Mouse (Mus musculus) frontal cortex, postnatal 14 days (tissue): ENCODE measurements at regions not wholly inside any gene's neighbourhood (a gene's known extent, or its start where the extent isn't known, plus 50 kb on each side); places are given as distances from the start of the nearest gene placed in this dataset.

Experiments used
- DNase-seq, 2 experiments: peaks; one replicate each; pipeline ENCODE4 v3.0.0; 2022; ENCODE audit warnings: low spot score in 2 of 2

DNA sequence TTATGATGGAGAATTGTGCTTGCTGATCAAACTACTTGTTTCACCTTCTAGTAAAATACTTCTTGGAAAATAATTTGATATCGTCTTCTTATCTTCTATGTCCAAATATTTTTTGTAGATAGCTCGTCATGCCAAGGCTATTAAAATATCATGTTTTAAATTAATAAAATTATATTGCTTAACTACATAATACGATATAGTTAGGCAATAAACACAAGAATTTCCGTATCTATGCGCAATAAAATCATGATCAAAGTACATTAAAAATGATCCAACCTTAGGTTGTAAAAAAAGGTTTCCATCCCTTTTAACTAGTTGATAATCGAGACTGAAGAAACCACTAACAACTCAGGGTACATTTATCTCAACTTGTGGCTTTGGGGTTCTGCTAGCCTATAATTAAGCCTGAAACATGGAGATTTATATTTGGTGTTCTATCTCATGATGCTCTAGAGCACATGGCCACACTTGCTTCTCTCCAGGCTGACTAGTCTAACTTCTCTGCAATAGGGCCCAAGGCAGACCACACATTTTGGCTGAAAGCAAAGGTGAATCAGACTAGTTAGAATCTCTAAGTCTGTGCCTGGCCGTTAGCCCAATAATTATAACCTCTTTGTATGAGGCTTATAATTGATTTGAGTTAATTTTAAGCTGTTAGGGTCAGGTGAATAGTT lies 314.5 kb downstream of the Plod2 start:
- DNase-seq: no peak

DNA sequence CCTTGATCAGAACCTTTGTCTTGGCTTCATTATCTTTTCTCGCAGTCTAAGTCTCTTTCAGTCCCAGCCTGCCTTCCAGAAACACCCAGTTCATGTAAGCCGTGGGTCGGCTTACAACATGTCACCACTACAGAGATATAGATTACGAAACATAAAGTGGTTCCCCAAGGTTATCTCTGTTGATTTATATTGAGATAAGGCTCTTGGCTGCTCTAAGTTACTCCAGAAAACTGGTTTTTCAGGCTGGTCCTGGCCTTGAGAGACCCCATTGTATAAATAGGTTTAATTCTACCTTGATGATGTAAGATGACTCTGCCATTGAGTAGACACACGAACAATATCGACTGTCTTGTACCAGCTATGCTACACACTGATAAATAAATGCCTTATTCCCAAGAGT lies 323.8 kb downstream of the Plod2 start:
- DNase-seq: no peak

DNA sequence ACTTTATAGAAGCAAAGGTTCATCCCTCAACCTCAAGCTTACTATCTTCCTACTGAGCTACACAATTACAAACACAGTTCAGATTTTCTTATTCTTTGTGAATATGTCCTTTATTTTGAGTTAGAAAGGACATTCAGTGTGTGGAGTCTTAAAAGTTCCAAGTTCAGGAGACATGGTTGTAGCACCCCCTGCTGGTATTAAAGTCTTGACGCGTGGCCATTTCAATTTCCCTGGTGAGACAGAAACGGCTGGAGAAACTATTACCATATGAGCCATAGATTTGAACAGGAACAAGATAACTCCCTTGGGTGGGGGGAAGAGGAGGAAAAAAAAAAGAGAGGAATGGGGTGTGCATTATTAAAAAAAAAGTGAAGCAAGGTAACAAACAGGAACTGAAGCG lies 336.6 kb downstream of the Plod2 start:
- peak; percentile 10 to 35 for DNase-seq

DNA sequence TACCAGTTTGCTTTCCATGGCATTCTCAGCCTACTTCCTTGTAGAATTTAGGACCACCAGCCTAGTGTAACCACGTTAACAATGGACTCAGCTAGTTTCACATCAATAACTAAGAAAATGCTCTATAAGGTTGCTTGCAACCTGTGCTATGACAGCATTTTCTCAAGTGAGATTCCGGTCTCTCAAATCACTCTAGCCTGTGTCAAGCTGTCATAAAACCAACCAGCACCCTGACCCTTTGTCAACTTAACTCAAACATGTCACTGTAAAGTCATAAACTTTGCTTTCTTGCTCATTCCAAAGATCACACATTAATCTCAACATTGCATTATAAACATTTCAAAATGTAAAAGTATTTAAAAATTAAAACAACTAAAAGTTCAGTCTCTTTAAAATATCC lies 337.8 kb downstream of the Plod2 start:
- no peak for DNase-seq

DNA sequence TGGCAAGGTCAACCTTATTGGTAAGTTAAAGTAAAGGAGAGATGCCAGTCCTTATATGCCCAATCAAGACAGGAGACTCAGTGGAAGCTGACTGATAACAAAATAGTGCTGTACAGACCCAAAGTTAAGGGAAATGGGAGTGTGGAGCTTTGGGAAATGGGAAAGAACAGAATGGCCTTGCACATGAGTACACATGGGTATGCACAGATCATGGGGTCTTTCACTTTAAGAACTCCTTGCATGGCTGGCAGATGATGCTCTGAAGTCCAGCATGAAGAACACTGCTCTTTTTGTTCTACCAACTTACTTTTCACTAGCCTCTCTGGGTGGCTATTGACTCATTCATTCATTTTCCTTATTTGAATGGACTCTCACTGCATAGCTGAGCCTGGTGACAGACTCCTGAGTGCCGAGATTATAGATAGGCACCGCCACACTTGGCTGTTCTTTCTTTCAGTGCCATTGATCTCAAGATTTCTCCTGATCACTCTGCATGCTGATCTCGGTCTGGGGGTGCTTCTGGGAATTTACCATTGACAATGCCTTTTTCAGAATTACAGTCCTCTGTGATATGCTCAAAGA lies 340.3 kb downstream of the Plod2 start:
- no peak for DNase-seq

DNA sequence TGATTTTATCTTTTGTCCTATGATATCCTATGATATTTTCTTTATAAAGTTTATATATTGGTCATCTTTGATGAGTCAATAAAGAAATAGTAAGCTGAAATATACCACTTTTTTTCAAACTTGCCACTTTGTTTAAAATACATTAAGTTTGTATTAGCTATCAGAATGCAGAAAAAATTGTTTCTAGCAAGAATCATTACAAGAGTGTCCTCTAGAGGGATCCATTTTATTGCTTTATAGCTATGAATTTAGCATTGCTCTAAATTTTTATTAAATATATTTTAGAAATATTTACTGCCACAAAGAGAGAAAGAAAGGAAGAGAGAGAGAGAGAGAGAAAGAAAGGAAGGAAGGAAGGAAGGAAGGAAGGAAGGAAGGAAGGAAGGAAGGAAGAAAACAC lies 348.0 kb downstream of the Plod2 start:
- no peak for DNase-seq

DNA sequence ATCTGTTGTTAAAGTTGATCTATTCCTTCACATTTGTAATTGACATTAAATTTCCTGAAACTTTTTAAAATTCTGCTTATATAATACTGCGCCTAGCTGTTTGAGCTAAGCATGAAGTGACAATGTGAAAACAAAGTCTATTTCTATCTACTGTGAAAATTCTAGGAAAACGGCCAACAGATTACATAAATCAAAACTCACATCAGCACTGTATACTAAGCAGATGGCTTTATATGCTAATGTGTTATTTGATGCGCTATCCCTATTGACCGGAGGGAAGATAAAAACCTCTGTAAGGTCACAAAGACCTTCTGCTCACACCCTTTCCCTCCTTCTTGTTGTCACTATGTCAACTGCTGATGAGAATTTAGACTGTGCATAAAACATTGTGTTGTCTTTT lies 357.7 kb downstream of the Plod2 start:
- DNase-seq: no peak

DNA sequence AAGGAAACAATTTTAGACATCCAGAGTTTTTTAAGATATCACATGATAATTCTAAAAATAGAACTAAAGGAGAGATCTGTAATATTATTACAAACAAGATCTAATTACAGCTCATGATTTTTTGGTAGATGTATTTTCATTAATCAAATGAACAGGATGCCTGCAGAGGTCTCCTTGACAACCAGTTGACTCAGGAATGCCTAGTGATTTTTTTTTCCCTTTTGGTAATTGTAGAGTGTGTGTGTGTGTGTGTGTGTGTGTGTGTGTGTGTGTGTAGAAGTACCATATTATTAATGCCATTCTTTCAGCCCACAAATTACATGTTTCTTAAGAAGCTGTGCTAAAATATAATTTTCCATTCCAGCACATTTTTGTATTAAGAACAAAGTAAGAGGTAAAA lies 365.1 kb downstream of the Plod2 start:
- DNase-seq: no peak

DNA sequence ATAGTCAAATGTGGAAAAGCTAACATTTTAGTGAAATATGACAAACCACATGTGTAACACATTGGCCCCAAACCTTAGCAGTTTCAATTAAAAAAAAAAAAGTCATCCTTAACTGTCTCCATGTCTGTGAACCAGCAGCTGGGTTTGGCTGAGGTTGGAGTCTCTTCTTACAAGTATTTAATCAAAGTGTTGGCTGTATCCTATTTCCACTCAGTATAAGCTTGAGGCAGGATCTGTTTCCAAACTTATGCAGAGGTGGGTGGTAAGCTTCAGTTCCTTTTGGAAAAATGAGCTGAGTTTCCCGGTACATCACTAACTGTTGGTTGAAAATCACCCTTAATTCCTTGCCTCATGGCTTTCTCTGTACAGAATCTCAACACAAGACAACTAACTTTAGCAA lies 377.4 kb downstream of the Plod2 start:
- DNase-seq: no peak

DNA sequence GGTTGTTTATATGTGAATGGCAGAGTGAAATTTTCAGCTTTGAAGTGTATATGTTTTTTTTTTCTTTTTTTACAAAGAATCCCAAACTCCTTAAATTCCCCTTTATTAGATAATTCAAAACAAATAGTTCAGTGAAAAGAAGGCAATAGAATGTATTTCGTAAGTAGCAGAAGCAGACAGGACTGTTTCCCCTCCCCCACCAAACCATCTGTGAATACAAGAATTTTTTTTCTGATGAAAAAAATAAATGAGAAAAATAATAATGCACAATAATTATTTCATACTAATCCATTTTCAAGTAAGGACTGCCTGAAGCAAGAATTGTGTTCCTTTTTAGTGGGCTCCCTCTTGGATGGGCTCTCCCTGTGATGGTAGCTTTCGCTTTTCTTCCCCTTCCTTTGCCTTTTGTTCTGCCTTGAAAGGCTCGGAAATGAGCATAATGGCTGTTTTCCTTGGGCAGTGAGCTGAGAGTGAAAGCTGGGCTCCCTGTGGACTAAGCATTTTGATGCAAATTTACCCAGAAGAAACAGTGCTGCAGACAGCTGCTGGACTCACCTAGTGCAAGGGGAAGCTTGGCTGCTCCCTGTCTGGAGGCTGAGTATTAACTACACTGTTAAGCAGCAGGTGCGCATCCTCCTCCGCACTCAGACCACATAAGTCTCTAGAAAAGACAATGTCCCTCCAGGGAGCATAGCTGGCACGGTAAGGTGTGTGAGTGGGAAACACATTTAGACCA lies 388.4 kb downstream of the Plod2 start:
- no peak for DNase-seq

DNA sequence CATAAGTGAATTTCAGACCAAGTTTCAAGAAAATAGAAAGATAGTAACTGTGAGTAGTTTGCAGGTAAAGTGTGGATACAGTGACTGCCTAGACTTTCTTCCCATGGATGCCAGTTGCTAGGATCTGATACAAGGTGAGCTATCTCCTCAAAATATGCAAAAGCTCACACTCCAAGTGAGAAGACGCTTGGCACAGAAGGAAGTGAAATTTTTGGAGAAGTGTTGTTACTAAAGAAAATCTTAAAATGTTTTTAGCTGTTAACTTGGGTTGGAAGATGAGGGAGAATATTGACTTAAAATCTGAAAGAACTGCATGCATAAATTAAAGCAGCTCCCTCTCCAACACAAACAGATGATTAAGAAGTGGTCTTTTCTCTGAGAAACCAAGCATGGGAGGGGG lies 395.8 kb downstream of the Plod2 start:
- no peak for DNase-seq

DNA sequence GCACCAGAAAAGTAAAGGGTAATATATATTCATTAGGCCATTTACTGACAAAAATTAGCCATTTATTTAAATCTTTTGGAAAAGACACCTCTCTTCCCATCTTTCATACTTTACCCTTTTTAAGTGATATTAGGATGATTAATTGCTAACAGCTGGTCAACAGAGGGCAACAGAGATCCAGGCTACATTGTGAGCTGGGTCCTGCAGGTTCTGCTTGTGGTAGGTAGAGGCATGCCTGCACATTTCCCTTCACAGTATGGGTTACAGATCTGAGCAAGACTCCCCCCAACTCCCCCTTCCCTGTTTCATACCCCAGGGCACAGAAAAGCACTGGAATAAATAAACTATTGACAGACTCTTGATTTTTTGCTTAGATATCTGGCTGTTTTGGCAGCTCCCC lies 408.1 kb downstream of the Plod2 start:
- no peak for DNase-seq

DNA sequence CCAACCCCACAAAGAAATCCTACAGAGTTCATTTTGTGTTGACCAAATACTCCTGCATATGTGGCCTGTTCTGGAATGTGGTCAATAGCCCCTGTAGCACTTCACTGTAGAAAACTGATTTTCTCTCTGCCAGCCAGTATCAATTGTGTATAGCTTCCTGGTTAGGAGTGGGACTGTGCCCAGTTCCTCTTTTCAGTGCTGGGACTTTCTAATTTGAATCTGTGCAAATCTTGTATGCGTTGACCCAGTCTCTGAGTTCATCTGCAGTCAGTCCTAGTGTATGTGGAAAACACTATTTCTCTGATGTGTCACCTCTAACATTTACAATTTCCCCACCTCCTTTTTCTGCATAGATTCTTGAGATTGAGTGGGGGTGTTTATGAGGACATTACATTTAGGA lies 421.3 kb downstream of the Plod2 start:
- no peak for DNase-seq

DNA sequence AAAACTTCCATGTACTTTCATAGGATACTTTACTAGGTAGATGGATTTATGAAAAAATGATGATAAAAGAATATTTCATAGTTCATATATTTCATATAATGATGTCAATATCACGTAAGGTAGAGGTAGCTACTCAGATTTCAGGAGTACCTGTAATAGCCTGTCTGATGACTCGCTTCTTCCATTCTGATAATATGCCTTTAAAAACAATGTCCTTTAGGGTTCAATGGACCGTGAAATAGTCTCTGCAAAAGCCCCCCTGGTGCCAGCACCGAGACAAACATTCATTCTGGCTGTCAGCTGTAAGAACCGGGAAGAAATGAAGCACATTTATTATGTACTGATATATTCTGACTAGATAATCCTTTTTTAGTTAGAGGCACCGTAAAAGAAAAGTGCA lies 449.7 kb downstream of the Plod2 start:
- DNase-seq: no peak

DNA sequence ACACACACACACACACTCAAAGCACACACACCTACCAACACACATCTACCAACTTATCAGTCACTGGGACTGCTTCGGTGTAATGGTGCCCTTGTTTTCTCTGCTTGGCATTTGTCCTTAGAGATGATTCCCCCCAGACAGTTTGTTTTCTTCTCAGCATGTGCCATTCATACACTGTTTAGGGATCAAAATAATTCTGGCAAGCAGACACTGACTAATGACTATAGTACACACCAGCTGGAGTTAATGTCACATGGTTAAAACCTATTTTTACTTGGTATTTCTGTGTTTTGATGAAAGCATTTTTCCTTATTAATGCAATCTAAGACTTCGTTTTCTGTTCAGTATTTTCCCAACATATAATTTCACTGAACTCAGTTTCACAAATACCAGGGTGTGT lies 454.1 kb downstream of the Plod2 start:
- DNase-seq: no peak

DNA sequence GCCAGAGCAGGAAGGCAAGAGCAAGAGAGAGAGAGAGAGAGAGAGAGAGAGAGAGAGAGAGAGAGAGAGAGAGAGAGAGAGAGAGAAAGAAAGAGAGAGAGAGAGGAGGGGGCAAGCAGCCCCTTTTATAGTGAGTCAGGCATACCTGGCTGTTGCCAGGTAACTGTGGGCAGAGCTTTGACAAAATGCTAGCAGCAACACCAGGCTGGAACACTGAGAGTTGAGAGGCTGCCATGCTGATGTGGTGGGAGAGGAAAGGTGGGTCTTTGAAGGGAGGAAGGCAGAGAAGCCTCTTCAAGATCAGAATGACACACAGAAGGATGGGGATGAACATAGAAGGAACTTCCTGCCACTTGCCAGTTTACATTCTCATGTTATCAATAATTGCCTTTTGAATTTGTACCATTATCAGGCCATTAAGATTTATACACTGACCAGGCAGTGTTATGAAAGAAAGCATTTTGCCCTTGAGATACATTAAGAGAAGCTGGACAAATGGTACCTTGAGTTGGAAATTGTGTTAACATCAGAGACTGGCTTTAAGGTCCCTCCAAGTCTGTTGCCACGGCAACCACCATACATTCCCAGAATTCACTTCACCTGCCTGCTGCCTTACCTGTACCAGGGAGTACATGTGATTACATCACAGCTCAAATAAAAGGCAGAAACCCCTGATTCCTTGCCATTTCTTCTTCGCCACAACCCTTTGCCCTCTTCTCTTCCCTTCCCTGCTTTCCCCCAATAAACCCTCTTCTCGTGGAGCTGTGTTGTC lies 463.3 kb downstream of the Plod2 start:
- DNase-seq: no peak

DNA sequence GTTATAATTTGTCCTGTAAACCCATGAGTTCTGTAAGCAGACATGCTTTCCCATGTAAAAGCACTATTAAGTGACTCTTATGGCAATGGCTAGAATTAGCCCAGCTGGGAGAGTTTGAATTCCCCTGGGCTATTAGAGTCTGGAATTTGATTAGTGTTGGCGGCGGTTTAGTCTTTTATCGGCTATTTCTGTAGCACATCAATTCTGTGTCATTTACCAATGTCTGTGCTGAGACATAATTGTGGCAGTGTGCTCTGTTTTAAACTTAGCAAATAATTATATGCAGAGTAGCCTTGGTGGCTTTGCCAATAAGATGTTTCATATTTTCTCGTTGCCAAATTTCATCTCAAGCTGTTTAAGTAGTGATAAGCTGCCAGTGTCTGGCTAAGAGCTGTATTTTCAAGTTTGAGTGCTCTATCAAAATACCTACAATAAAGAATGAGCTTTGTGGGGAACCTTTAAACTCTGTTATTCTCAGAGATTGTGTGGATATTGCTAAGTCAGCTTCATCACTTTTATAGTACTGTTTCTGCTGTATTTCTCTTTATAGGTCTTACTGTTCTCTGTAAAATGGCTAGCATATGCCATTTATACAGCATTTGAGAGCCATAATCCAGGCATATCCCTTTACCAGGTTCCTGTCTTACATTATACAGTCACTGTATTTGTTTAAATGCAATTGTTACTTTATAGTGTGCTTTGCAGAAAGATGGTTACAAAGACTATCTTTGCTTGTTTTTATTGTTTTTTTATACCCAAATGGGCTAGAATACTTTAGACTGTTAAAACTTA lies 466.7 kb downstream of the Plod2 start:
- no peak for DNase-seq

DNA sequence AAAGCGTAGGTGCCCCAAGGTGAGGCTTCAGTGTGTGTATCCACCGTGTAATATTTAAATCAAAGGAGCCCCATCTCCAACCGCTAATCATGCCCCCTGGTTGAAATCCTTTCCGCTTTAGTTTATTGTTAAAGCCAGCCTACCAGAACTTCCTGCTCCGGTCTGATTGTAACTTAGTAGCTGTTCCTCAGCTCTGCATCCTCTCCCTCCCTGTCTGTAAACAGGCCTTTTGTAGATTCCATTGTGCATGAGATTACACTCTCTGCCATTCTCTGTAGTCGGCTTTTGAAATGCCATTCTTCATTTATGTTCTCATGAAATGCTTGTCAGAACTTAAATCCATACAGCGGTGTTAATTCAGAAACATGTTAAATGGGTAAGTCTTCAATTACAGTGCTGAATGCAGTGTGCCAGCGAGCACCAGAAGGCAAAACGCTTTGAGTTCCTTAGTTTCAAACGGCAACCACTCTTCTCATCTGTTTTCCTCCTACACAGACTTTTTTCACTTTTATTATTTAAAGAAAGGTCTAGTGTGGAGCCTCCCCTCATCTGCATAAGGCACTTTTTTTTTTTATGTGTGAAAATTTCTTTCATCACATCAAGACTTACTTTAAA lies 502.4 kb downstream of the Plod2 start:
- DNase-seq: no peak

DNA sequence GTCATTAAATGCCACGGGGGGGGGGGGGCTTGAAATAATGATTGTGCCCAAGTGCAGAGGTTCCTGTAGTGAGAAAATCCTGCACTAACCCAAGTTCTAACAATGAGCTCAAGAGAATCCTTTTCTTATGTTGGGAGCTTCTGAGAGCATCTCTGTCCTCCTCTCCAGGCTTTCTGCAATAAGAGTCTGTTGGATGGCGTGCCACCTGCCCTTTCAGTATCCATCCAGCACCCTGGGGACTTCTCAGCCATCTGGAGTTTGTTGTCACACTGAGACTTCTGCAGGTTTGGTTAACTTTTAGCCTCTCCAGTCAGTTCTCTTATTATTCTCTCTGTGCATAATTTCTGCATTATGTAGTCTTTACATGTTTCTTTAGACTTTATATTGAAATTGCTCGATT lies 530.1 kb downstream of the Plod2 start:
- DNase-seq: no peak

DNA sequence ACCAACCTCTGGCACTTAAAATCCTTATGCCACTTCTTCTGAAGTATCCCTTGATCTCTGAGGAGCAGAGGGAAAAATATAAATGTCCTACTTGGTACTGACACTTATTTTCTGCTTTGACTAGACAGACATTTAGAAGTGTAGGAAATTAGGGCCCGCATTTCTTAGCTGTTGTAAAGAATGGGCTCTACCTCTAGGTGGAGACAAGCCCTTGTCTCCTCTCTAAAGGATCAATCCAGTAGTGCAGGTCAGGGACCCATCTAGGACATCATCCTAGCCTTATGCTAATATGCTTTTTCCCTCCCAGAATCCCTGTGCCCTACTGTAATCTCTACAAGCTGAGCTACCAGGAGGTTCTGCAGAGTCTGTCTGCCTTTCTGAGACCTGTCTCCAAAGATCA lies 541.1 kb downstream of the Plod2 start:
- DNase-seq: no peak

DNA sequence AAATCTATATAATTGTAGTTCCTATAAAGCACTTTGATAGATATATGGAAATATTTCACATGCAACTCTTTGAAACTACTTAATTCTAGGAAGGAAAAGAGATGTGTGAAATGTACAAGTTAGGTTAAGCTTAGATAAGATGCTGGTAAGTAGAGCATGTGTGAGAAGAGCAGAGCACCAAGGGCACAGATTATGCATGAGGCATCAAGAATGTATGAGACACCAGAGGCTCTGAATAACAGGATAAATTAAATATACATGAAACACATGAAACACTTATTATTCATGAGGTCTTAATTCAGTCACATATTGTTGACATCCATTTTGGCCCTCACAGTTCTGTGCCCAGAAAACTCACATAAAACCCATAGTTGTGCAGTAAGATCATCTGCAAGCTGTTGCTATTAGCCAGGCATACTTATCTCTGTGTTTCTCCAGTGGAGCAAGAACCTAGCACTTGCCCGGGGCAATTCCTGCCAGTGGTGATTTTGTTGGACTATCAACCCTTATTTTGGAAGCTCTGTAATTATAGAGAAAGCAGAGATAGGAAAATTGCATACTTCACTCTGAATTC lies 556.1 kb downstream of the Plod2 start:
- no peak for DNase-seq
